Mouse (Mus musculus): ENCODE data around the gene Zbtb7a. TPM values are rescaled to one million over a fixed set of nuclear protein-coding genes. Genes with fewer than 3 reads are reported as not detected.
A peak's percentile ranks its signal among the peaks of the same experiment; 100 is the strongest.

The Zbtb7a gene
- total RNA-seq, 2 experiments from 2014 or later, result 71.8 to 76.6 TPM

- no peak for DNase-seq (ENCODE audit: low spot score in 2 of 2)
Measured at GRCm38 (mm10) chr10:81138821-81139528, 4.0 kb downstream of the Zbtb7a start.

- no peak for DNase-seq (ENCODE audit: low spot score in 2 of 2)
Measured at GRCm38 (mm10) chr10:81139529-81139846, 4.5 kb downstream of the Zbtb7a start.

DNA sequence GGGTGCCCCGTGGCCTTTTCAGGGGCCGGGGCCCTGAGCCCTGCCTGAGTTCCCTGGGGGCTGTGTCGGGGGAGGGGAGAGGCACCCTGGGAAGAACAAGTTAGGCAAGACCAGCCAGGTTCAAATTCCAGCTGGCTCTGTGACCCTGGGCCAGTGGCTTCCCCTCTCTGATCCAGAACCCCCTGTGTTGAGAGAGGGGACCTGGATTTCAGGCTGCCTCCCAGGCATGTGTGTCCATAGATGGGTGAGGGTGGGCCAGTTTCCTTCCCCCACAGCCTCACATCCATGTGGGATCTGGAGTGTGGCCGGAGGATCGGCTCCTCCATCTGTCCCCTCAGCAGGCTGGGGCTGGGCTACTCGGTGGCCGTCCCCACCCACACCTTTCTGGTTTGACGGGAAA is 5.0 kb downstream of the Zbtb7a start:
- DNase-seq (ENCODE audit: low spot score in 2 of 2), result no peak

DNA sequence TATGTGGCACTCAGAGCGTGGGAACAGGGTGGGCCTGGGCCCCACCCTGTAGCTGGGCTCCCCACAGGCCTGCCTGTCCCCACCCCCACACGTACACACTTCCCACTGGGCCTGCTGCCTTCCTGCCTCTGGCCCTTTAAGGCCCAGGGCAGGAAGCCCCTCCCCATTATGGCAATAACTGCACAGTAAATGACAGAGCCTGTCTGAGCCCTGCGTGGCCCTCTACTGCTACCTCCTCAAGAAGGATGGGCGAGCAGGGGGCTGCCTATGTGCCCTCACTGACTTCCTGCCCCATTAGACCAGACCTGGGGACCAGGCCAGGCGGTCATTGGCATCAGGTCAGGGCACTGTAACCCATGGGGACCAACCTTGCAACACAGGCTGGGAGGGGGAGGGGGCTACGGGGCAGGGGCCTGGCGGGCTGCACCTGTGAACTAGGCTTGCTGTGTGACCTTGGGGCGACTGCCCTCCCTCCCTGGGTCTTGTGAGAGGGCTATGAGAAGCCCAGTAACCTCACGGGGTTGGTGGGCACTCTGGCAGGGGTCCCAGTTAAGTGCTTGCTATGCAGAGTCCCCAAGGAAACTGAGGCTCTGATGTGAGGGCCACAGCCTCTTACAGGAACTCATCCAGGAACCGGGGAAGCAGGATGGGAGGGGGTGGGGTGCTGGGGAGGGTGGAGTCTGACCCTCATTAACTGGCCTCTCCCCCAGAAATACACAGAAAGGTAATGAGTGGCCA is 5.9 kb downstream of the Zbtb7a start:
- no peak for DNase-seq (ENCODE audit: low spot score in 2 of 2)

GRCm38 (mm10) chr10:81141455-81142210 is 6.6 kb downstream of the Zbtb7a start:
- no peak for DNase-seq (ENCODE audit: low spot score in 2 of 2)

- no peak for DNase-seq (ENCODE audit: low spot score in 2 of 2)
Measured at GRCm38 (mm10) chr10:81142551-81142981, 7.5 kb downstream of the Zbtb7a start.

GRCm38 (mm10) chr10:81143157-81143633 is 8.2 kb downstream of the Zbtb7a start:
- DNase-seq (ENCODE audit: low spot score in 2 of 2), result no peak

DNA sequence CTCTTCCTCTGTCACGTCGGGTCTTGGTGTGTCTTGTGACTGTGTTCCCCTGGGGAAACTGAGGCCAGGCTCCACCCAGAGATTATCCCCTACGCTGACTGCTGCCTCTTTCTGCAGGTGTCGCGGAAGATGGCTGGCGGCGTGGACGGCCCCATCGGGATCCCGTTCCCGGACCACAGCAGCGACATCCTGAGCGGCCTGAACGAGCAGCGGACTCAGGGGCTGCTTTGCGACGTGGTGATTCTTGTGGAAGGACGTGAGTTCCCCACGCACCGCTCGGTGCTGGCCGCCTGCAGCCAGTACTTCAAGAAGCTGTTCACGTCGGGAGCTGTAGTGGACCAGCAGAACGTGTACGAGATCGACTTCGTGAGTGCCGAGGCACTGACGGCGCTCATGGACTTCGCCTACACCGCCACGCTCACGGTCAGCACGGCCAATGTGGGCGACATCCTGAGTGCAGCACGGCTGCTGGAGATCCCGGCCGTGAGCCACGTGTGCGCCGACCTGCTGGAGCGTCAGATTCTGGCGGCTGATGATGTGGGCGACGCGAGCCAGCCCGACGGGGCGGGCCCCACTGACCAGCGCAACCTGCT is 8.9 kb downstream of the Zbtb7a start:
- no peak for DNase-seq (ENCODE audit: low spot score in 2 of 2)

DNA sequence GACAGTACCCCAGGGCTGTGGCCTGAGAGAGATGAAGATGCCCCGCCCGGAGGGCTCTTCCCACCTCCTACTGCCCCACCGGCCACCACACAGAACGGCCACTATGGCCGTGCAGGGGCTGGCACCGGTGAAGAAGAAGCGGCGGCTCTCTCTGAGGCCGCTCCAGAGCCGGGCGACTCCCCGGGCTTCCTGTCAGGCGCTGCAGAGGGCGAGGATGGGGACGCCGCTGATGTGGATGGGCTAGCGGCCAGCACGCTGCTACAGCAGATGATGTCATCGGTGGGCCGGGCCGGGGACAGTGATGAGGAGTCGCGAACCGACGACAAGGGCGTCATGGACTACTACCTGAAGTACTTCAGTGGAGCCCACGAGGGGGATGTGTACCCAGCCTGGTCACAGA is 9.6 kb downstream of the Zbtb7a start:
- no peak for DNase-seq (ENCODE audit: low spot score in 2 of 2)

DNA sequence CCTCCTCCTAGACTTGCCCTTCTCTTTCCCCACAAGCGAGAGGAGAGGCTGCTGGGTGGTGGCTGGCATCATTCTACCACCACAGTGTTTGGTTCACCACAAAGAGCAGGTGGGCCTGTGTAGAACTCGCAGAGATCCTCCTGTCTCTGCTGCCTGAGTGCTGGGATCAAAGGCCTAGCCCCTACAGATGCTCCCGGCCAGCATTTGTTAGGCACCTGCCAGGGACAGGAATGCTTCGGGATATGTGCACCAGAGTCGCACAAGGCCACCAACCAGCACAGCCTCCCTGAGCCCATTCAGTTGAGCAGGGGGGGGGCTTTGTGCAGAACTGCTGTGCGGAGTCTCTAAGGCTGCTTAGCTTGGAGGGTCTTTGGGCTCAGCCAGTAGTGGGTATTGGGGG is 10.3 kb downstream of the Zbtb7a start:
- no peak for DNase-seq (ENCODE audit: low spot score in 2 of 2)

- no peak for DNase-seq (ENCODE audit: low spot score in 2 of 2)
Measured at GRCm38 (mm10) chr10:81145778-81146177, 10.8 kb downstream of the Zbtb7a start.

DNA sequence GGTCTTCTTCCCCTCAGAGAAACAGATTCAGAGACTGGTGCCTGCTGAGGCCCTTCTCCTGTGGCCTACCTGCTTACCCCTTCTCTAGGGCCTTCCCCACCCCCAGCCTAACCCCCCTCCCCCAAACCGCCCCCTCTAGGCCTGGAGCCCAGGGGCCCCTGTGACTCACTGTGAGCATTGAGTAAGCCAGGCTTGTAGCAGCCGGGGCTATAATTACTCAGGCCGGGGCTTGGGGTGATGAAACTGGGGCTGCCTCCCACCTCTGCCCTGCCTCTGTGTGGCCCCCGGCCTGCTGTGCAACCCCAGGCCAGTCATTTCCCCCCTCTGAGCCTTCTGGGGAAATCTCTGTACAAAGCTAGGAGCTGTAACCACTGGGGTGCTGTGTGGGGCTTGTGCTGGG is 11.3 kb downstream of the Zbtb7a start:
- DNase-seq (ENCODE audit: low spot score in 2 of 2), result no peak

DNA sequence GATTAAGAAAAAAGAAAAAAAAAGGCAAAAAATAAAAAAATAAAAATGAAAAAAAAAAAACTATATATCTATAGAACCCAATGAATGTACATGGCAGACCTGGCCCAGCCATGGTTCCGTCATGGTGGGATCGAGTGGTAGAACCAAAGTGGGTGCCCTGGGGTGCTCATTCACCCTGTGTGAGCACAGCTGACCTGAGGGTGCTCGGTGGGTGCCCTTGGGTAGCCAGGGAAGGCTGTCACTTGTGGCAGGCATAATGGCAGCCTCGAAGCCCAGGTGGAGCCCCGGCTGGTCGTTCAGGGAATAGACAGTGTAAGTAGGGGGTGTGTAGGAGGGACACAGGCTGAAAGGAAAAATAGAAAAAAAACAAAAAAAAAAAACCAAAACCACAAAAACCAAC is 16.2 kb downstream of the Zbtb7a start:
- no peak for DNase-seq (ENCODE audit: low spot score in 2 of 2)

- DNase-seq (ENCODE audit: low spot score in 2 of 2), result no peak
Measured at GRCm38 (mm10) chr10:81152609-81153008, 17.6 kb downstream of the Zbtb7a start.

DNA sequence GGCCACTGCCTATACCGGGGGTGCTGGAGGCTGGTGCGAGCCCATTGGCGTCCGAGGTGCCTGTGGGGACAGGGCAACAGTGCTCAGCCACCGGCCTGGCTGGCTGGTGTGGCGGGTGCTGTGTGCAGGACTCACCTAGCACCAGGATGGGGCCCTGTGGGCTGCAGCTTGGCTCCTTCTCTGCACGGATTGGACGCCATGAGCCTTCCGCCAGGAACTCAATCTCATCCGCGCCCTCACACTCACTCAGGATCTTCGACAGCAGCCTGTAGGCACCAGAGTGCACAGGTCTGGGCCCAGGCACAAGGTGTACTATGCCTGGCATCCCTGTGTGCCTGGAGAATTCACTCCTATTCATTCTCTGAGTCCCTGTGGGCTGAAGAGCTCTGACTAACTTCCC is 19.3 kb downstream of the Zbtb7a start:
- DNase-seq (ENCODE audit: low spot score in 2 of 2), result no peak

- no peak for DNase-seq (ENCODE audit: low spot score in 2 of 2)
Measured at GRCm38 (mm10) chr10:81154736-81155135, 19.7 kb downstream of the Zbtb7a start.

- no peak for DNase-seq (ENCODE audit: low spot score in 2 of 2)
Measured at GRCm38 (mm10) chr10:81161602-81162317, 26.7 kb downstream of the Zbtb7a start.

GRCm38 (mm10) chr10:81162318-81162652 is 27.3 kb downstream of the Zbtb7a start:
- DNase-seq (ENCODE audit: low spot score in 2 of 2), result no peak

DNA sequence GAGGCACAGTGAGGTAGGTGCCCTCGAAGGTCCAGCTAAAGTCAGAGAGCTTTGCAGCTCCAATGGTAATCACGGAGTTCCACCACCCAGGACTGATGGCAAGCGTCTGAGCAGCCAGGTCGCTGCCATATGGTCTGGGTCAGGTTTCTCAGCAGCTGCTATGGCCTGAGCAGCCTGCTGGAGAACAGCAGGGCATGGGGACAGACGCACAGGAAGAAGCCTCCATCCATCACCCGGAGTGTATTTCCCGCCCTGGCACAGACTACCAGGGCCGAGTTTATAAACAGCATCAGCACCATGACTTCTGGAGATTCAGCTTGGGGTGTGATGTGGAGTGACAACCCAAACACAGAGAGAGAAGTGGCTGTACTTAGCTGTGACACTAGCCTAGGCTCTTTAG is 30.1 kb downstream of the Zbtb7a start:
- DNase-seq (ENCODE audit: low spot score in 2 of 2), result no peak

GRCm38 (mm10) chr10:81167200-81168086 is 32.4 kb downstream of the Zbtb7a start, which contains the start of gene Pias4:
Pias4 (minus strand) TSS chr10:81167923.
- DNase-seq (ENCODE audit: low spot score in 2 of 2), result peak; percentile 98 to 99
